Mouse (Mus musculus) neutrophil, adult 5-6 weeks (primary cell): ENCODE measurements around the gene 1810024B03Rik. TPM values are rescaled to one million over a fixed set of nuclear protein-coding genes. Genes with fewer than 3 reads are reported as not detected.
"Not testable (repeated sequence)": the region's sequence is repeated elsewhere in the genome, so short reads cannot be mapped to it uniquely, and the experiment has no call there.

Experiments
- ATAC-seq: fragments of 151-379, 151-347 bp; 2 replicates; pipeline ENCODE4 v1.8.0; 2017; ENCODE audit warnings: mild to moderate bottlenecking, moderate TSS enrichment; ENCODE audit not compliant: insufficient number of reproducible peaks, poor library complexity, low FRiP score, severe bottlenecking; ENCODE audit errors: extremely low read depth
- total RNA-seq: library from RNA; stranded (forward); fragments of 200-1000 nt; gene quantifications from 2 replicates; pipeline ENCODE4 v1.2.3, GENCODE M21; 2017

The 1810024B03Rik gene
- 1.3 and 2.3 TPM in 2 replicates for total RNA-seq

- peak; percentile 98 for ATAC-seq
Measured at GRCm38 (mm10) chr2:127207547-127208451, at the start of gene 1810024B03Rik, which contains the start of gene Snrnp200. Gene 1810024B03Rik (minus strand): TSS chr2:127208280. Gene Snrnp200 (plus strand): TSS chr2:127208386.

- no peak for ATAC-seq
Measured at GRCm38 (mm10) chr2:127255294-127255693, 47.2 kb upstream of the 1810024B03Rik start.

- ATAC-seq, result no peak
Measured at GRCm38 (mm10) chr2:127254604-127255134, 46.6 kb upstream of the 1810024B03Rik start.

- ATAC-seq, result no peak
Measured at GRCm38 (mm10) chr2:127252787-127253186, 44.7 kb upstream of the 1810024B03Rik start.

- no peak for ATAC-seq
Measured at GRCm38 (mm10) chr2:127251880-127252527, 43.9 kb upstream of the 1810024B03Rik start.

GRCm38 (mm10) chr2:127251457-127251856 lies 43.4 kb upstream of the 1810024B03Rik start:
- ATAC-seq, result no peak

GRCm38 (mm10) chr2:127250291-127251008 lies 42.4 kb upstream of the 1810024B03Rik start:
- no peak for ATAC-seq

GRCm38 (mm10) chr2:127248334-127249004 lies 40.4 kb upstream of the 1810024B03Rik start:
- no peak for ATAC-seq

- ATAC-seq, result peak; percentile 96
Measured at GRCm38 (mm10) chr2:127247592-127248333, 39.7 kb upstream of the 1810024B03Rik start, which contains the start of the genes Ciao1 and Tmem127. Gene Ciao1 (minus strand): TSS chr2:127247816. Gene Tmem127 (plus strand): TSS chr2:127247908.

GRCm38 (mm10) chr2:127240065-127240464 lies 32.0 kb upstream of the 1810024B03Rik start:
- no peak for ATAC-seq

GRCm38 (mm10) chr2:127237897-127238610 lies 30.0 kb upstream of the 1810024B03Rik start:
- no peak for ATAC-seq

GRCm38 (mm10) chr2:127225261-127225660 lies 17.2 kb upstream of the 1810024B03Rik start:
- no peak for ATAC-seq

- no peak for ATAC-seq
Measured at GRCm38 (mm10) chr2:127217746-127218145, 9.7 kb upstream of the 1810024B03Rik start.

- ATAC-seq, result no peak
Measured at GRCm38 (mm10) chr2:127210701-127211100, 2.6 kb upstream of the 1810024B03Rik start.

- ATAC-seq, result no peak
Measured at GRCm38 (mm10) chr2:127208452-127208769, 331 bp upstream of the 1810024B03Rik start.

GRCm38 (mm10) chr2:127206916-127207315 lies 1.2 kb downstream of the 1810024B03Rik start:
- ATAC-seq, result no peak

GRCm38 (mm10) chr2:127205936-127206335 lies 2.1 kb downstream of the 1810024B03Rik start:
- not testable (repeated sequence) for ATAC-seq
